Mouse (Mus musculus): ENCODE results near the gene Ankle2. TPM values are rescaled to one million over a fixed set of nuclear protein-coding genes. Genes with fewer than 3 reads are reported as not detected.
A peak's percentile ranks its signal among the peaks of the same experiment; 100 is the strongest.

Ankle2 gene
- total RNA-seq, 2 experiments from 2014 or later = 27.9 to 29.8 TPM

DNA sequence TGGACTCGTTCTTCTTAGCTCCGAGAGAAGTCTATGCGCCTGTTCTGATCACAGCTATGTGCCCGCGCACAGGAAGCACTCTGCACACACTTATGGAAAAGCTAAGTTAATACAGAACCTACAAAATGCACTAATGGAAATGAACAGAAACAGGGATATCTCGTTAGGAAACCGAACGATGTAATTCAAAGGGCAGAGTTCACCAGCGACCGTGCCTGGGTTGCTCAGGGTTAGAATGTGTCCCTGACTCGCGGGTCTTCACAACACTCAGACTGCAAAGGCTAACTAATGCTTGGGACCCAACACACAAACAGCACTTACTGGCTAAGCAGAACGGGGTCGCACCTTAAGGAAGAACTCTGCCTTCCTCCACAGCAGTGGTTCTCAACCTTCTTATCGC lies 54.4 kb downstream of the Ankle2 start:
- DNase-seq = no peak

- peak; percentile 95 for DNase-seq
These were observed 55.1 kb downstream of the Ankle2 start, which contains the start of the genes Pxmp2 and Pole for GRCm38 (mm10) chr5:110285770-110286445. Gene Pxmp2 (minus strand): TSS chr5:110286186. Gene Pole (plus strand): TSS chr5:110286306.

DNA sequence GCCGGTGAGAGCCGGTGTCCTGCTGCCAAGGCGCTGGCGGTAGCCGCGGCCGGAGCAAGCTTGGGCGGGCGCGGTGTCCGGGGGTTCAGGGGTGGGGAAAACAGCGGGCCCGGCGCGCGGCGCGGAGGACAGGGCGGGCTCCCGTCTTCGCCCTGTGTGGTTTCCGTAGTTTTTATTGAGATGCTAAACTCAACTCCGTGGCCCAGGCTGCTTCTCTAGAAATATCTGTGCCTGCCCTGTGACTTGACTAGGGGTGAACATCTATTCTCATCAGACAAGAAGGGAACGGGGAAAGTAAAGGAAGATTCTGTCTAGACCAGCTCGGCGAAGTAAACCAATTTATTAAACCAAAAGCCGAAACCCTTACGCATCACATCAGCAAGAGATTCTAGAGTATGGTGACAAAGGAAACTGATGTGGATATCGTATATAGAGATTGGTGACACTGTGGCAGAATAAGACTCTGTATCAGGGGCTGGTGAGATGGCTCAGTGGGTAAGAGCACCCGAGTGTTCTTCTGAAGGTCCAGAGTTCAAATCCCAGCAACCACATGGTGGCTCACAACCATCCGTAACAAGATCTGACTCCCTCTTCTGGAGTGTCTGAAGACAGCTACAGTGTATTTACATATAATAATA lies 55.8 kb downstream of the Ankle2 start:
- no peak for DNase-seq

DNA sequence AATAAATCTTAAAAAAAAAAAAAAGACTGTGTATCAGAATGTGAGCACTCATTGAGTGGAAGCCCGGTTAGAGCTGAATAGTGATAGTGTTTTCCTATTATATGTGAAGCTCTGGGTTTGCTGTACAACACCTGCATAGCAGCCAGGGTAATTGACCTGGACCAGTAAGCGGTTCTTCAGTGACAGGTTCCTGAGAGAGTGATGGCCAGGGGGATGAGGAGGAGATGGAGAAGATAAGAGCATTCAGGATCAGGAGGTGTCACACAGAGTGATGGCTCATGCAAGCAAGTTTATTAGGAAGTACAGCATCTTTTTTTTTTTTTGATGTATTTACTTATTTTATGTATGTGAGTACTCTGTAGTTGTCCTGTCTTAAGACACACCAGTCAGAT lies 56.3 kb downstream of the Ankle2 start:
- DNase-seq = no peak

- DNase-seq = no peak
These were observed 60.8 kb downstream of the Ankle2 start for GRCm38 (mm10) chr5:110291649-110292048.

- DNase-seq = no peak
These were observed 65.8 kb downstream of the Ankle2 start for GRCm38 (mm10) chr5:110296637-110297036.

DNA sequence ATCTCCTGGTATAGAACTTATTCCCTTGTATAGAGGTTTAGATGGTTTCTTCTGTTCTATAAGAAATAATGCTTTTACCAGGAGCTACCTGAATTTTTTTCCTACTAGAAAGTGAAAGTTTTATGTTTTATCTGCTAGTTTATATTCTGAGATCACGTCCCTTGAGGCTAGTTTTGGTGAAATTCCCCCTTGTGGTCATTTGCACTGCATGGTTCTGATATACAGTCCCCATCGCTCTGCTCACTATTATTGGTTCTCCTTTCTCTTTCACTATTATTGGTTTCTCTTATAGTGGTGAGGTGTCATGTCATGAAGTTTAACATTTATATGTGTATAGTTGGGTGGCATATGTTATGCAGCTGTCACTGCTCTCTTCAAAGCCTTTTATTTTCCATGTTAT lies 69.8 kb downstream of the Ankle2 start:
- no peak for DNase-seq

Other genes with a start within 250 kb of the Ankle2 start
- 10 to 100 TPM in 1 of 2 experiments, 1 to 10 TPM in 1; 9.3 to 11.2 TPM for gene Zfp932, start 234.5 kb upstream of the Ankle2 start, total RNA-seq (2021)
- gene Gm17655, start 158.5 kb upstream of the Ankle2 start, total RNA-seq (2021) = 1 to 10 TPM; 2.8 to 3.3 TPM
- gene Gm35315, start 136.6 kb upstream of the Ankle2 start, total RNA-seq (2021) = not detected
- not detected for gene Plcxd1, start 131.0 kb upstream of the Ankle2 start, total RNA-seq (2021)
- gene Gtpbp6, start 122.8 kb upstream of the Ankle2 start, total RNA-seq (2021) = 10 to 100 TPM; 32.3 to 33.6 TPM
- gene Zfp605, start 120.9 kb upstream of the Ankle2 start, total RNA-seq (2021) = 1 to 10 TPM; 2.7 to 3.1 TPM
- gene Chfr, start 95.2 kb upstream of the Ankle2 start, total RNA-seq (2021) = 10 to 100 TPM; 23.5 to 23.7 TPM
- gene Golga3, start 54.3 kb upstream of the Ankle2 start, total RNA-seq (2021) = 10 to 100 TPM; 35.5 to 38.7 TPM
- 10 to 100 TPM; 41.4 to 42.8 TPM for gene Pgam5, start 38.9 kb downstream of the Ankle2 start, total RNA-seq (2021)
- gene Pxmp2, start 55.2 kb downstream of the Ankle2 start, total RNA-seq (2021) = 10 to 100 TPM; 23.3 to 25.0 TPM
- gene Pole, start 55.3 kb downstream of the Ankle2 start, total RNA-seq (2021) = 10 to 100 TPM; 20.9 to 22.0 TPM
- not detected for gene P2rx2, start 112.2 kb downstream of the Ankle2 start, total RNA-seq (2021)
- not detected for gene Lrcol1, start 113.7 kb downstream of the Ankle2 start, total RNA-seq (2021)
- gene Fbrsl1, start 217.5 kb downstream of the Ankle2 start, total RNA-seq (2021) = 10 to 100 TPM; 49.7 to 52.2 TPM

Measured in heart, postnatal 4 days (tissue).